Mouse (Mus musculus) left cerebral cortex, adult 8-10 months (tissue): Measurements from ENCODE around the gene Ceacam5. TPM values are rescaled to one million over a fixed set of nuclear protein-coding genes. Genes with fewer than 3 reads are reported as not detected.

Experiments used
- DNase-seq, 2 experiments: peaks; one replicate each; pipeline ENCODE4 v3.0.0; 2022; ENCODE audit warnings: low spot score in 2 of 2
- total RNA-seq, 4 experiments: library from RNA; stranded (reverse); gene quantifications; 2 replicates each; pipeline ENCODE4 v1.2.4; 2022

The Ceacam5 gene
- not detected for total RNA-seq

DNA sequence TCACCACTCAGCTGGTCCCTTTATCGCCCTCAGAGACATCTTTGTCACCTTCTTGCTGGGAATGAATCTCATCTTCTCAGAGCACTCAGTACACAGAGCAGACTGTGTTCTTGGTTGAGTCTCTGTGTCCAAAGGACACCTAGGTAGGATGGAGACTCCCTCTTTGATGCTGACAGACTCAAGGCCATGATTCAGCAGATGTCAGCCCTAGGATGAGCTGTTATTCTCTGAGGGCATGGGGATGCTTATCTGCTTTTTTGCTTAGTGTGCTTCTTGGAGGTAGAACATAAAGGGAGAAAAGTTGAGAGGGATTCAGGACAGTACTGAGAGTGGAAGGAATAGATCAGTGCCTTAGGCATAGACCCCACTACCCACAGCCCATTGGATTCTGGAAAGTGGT, at the start of gene Ceacam5:
TSS of gene Ceacam5 (plus strand) at position 301 of the 400 bp plus-strand sequence.
- no peak for DNase-seq

Other genes starting within 250 kb of the Ceacam5 start
- gene Ceacam14, start 99.4 kb downstream of the Ceacam5 start, total RNA-seq, result not detected
- not detected for gene Gm5155, start 158.5 kb downstream of the Ceacam5 start, total RNA-seq